Mouse (Mus musculus) neural tube, embryonic 12.5 days (tissue): Measurements from ENCODE around the gene Rai14. TPM values are rescaled to one million over a fixed set of nuclear protein-coding genes. Genes with fewer than 3 reads are reported as not detected.

Experiments
- ATAC-seq: fragments of 200-750 bp; cut with Nextera tagmentation; 2 replicates; pipeline ENCODE4 v1.8.0; 2017; ENCODE audit warnings: low read depth, mild to moderate bottlenecking, moderate TSS enrichment, moderate library complexity; ENCODE audit not compliant: low FRiP score
- H3K27ac ChIP-seq: fragments of 300-500 bp; sonication (generic); 2 replicates; pipeline ENCODE4 v1.5.1; 2016
- H3K27me3 ChIP-seq: fragments of 300-500 bp; sonication (generic); replicated peaks from 2 replicates; pipeline ENCODE4 v1.6.1; 2016; ENCODE audit warnings: mild to moderate bottlenecking
- H3K36me3 ChIP-seq: fragments of 300-500 bp; sonication (generic); 2 replicates; pipeline ENCODE4 v1.6.1; 2016; ENCODE audit warnings: mild to moderate bottlenecking
- H3K4me1 ChIP-seq: fragments of 300-500 bp; sonication (generic); 2 replicates; pipeline ENCODE4 v1.6.1; 2016
- H3K4me2 ChIP-seq: fragments of 300-500 bp; sonication (generic); replicated peaks from 2 replicates; pipeline ENCODE4 v1.6.1; 2016; ENCODE audit warnings: mild to moderate bottlenecking
- H3K4me3 ChIP-seq: fragments of 300-500 bp; sonication (generic); 2 replicates; pipeline ENCODE4 v1.5.1; 2016
- H3K9ac ChIP-seq: fragments of 300-500 bp; sonication (generic); 2 replicates; pipeline ENCODE4 v1.6.1; 2016; ENCODE audit warnings: mild to moderate bottlenecking
- H3K9me3 ChIP-seq: fragments of 300-500 bp; sonication (generic); 2 replicates; pipeline ENCODE4 v1.6.1; 2016; ENCODE audit warnings: mild to moderate bottlenecking
- WGBS: fragments of 180-500 bp; shearing (Covaris S2); methylation state at CpG from one replicate; pipeline ENCODE4 v1.1.7; 2016; 5-methylcytosine and 5-hydroxymethylcytosine counted together
- polyA plus RNA-seq: library from polyadenylated mRNA; unstranded; fragments of >200 nt; fragmentation: Nextera tagmentation; extraction: Ambion mirVana; gene quantifications from 2 replicates; pipeline ENCODE4 v1.2.1, GENCODE M21; 2016

Rai14 gene
- polyA plus RNA-seq, 1 experiment from 2014 or later = 63.3 TPM

- Histone ChIP-seq H3K4me2 (no peak overlapping the region), H3K9me3 (0 out of 2 replicates have a peak, but pooled peaks cover 5% of the 10 kb centered on the region), H3K4me3 (no peak overlapping the region), H3K27me3 (no peaks in the 10 kb centered on the region), H3K9ac (no peak overlapping the region), H3K27ac (no peak overlapping the region; the same call in 1 of the 2 replicates), H3K36me3 (peaks cover 16% of the 10 kb centered on the region), H3K4me1 (no peaks in the 10 kb centered on the region)
- ATAC-seq = no peak
- WGBS = 94% methylated on average over 8 of the region's 8 CpGs
Measured at GRCm38 (mm10) chr15:10621194-10621593, 93.2 kb downstream of the Rai14 start.

DNA sequence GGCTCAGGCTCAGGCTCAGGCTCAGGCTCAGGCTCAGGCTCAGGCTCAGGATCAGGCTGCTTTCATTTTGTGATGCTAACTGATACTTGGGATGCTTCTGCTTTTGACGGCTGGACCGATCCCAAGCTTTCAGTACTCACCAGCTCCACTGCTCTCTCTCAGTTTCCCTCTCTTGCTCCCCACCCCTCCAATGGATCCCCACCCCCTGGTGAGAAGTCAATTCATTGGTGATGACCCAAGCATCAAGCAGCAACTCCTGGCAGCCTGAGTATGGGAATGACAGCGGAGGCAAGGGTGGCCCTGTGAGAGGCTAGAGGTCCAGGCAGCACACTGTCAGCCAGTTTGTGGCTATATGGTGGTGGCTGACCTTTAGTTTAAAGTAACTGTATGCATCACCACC, 94.7 kb downstream of the Rai14 start:
- WGBS = 98% methylated on average over 3 of the region's 3 CpGs

DNA sequence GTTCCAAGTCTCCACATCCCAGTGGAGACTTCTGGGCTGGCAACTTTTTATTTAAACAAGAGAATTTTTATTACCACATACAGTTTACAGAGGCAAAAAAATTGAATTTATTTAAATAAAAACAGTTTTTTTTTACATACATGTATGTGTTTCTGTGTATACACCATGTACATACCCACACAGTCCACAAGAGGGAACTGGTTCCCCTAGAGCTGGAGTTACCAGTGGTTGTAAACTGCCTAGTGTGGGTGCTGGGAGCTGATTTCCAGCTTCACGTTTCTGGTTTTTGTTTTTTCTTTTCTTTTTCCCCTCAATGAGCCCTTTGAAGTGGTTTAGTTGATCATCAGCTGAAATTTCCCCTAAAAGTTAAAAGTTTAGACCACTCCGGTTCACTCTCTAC, 96.1 kb downstream of the Rai14 start:
- no peaks in the 10 kb centered on the region for H3K27me3 ChIP-seq
- WGBS = 95% methylated on average over 2 of the region's 2 CpGs
- ATAC-seq = no peak

More for the DNA sequence above, 94.7 kb downstream of the Rai14 start:
- ATAC-seq = no peak
- Histone ChIP-seq H3K27ac (no peak overlapping the region), H3K36me3 (peaks cover 16% of the 10 kb centered on the region), H3K27me3 (no peaks in the 10 kb centered on the region), H3K9me3 (0 out of 2 replicates have a peak, but pooled peaks cover 5% of the 10 kb centered on the region), H3K9ac (no peak overlapping the region), H3K4me2 (no peak overlapping the region), H3K4me1 (no peaks in the 10 kb centered on the region), H3K4me3 (no peak overlapping the region)

DNA sequence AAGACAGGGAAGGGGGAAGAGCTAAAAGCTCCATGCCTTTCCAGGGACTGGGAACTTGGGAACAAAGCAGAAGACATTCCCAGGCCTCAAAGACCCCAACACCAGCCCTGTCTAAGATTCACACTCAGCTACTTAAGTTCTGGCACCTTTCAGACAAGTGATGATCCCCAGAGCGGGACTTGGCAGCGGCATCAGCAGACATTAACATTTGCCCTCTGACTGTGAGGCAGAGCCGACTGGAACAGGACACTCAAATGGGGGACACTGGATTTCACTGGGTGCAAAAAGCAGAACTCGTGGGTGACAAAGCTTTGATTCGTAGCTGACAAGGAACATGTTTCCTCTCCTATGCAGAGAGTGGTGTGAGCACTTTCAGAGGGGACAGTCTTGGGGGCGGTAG, 98.4 kb downstream of the Rai14 start:
- Histone ChIP-seq H3K36me3 (peaks cover 16% of the 10 kb centered on the region), H3K4me2 (no peak overlapping the region), H3K4me3 (no peak overlapping the region), H3K9ac (no peak overlapping the region), H3K9me3 (0 out of 2 replicates have a peak, but pooled peaks cover 5% of the 10 kb centered on the region), H3K27me3 (no peaks in the 10 kb centered on the region), H3K27ac (no peak overlapping the region), H3K4me1 (peaks cover 8% of the 10 kb centered on the region; the same call in 1 of the 2 replicates)
- WGBS = 83% methylated on average over 6 of the region's 6 CpGs
- ATAC-seq = no peak

More for the DNA sequence above, 96.1 kb downstream of the Rai14 start:
- Histone ChIP-seq H3K9me3 (0 out of 2 replicates have a peak, but pooled peaks cover 5% of the 10 kb centered on the region), H3K4me1 (no peaks in the 10 kb centered on the region), H3K27ac (no peak overlapping the region), H3K36me3 (peaks cover 16% of the 10 kb centered on the region), H3K4me3 (no peak overlapping the region), H3K4me2 (no peak overlapping the region), H3K9ac (no peak overlapping the region)

- Histone ChIP-seq H3K4me2 (no peak overlapping the region), H3K36me3 (peaks cover 10% of the 10 kb centered on the region), H3K9me3 (no peaks in the 10 kb centered on the region), H3K4me3 (no peak overlapping the region), H3K27ac (no peak overlapping the region), H3K27me3 (no peaks in the 10 kb centered on the region), H3K4me1 (peaks cover 9% of the 10 kb centered on the region; the same call in 1 of the 2 replicates), H3K9ac (no peak overlapping the region)
- 37% methylated on average over 9 of the region's 9 CpGs for WGBS
- peak; percentile 71 for ATAC-seq
Measured at GRCm38 (mm10) chr15:10611040-10611439, 103.4 kb downstream of the Rai14 start.

GRCm38 (mm10) chr15:10609107-10609506, 105.3 kb downstream of the Rai14 start:
- Histone ChIP-seq H3K9me3 (peaks cover 4% of the 10 kb centered on the region; the same call in 1 of the 2 replicates), H3K4me3 (no peak overlapping the region), H3K9ac (no peak overlapping the region), H3K4me1 (peaks cover 9% of the 10 kb centered on the region; the same call in 1 of the 2 replicates), H3K27me3 (no peaks in the 10 kb centered on the region), H3K36me3 (peaks cover 29% of the 10 kb centered on the region), H3K4me2 (no peak overlapping the region), H3K27ac (no peak overlapping the region)
- WGBS = 90% methylated on average over 4 of the region's 4 CpGs
- no peak for ATAC-seq

DNA sequence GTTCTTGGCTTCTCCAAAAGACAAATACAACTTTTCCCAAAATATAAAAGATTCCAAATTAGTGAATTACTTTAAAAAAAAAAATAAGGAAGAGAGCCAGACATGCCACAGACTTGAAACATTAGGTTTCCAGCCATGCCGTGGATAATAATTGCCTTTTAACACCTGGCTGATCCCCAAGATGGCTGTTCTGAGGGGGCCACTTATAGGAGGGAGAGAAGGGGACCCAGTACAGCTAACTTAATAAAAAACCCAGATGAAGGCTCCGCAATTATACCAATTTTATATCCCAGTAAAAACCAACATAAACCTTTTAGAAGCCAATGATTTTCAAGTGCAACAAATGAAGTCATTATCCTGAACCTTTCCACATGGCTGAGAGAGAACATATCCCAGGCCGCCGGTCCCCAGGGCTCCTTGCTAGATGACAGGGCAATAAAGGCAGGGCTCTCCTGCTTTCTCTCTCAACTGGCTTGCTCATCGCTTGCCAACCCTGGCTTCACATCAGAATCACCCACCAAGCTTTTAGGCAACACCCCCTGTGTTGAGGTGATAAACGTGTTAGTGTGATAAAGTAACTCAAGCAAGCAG, 105.8 kb downstream of the Rai14 start:
- peaks cover 9% of the 10 kb centered on the region; the same call in 1 of the 2 replicates for H3K4me1 ChIP-seq
- no peak overlapping the region for H3K4me2 ChIP-seq
- H3K9me3 ChIP-seq = peaks cover 8% of the 10 kb centered on the region; the same call in 1 of the 2 replicates
- H3K4me3 ChIP-seq = no peak overlapping the region
- WGBS = 69% methylated on average over 6 of the region's 6 CpGs
- no peaks in the 10 kb centered on the region for H3K27me3 ChIP-seq
- no peak overlapping the region for H3K27ac ChIP-seq
- no peak overlapping the region for H3K9ac ChIP-seq
- ATAC-seq = no peak
- H3K36me3 ChIP-seq = peaks cover 34% of the 10 kb centered on the region

- no peak overlapping the region for H3K27ac ChIP-seq
- H3K27me3 ChIP-seq = no peaks in the 10 kb centered on the region
- 0 out of 2 replicates have a peak, but pooled peaks cover 3% of the 10 kb centered on the region for H3K9me3 ChIP-seq
- peaks cover 7% of the 10 kb centered on the region; the same call in 1 of the 2 replicates for H3K4me1 ChIP-seq
- H3K4me3 ChIP-seq = no peak overlapping the region
- WGBS = 72% methylated on average over 7 of the region's 7 CpGs
- no peak for ATAC-seq
- no peak overlapping the region for H3K9ac ChIP-seq
- H3K4me2 ChIP-seq = no peak overlapping the region
- H3K36me3 ChIP-seq = peaks cover 14% of the 10 kb centered on the region; the same call in 1 of the 2 replicates
Measured at GRCm38 (mm10) chr15:10599413-10599812, 115.0 kb downstream of the Rai14 start.

GRCm38 (mm10) chr15:10598259-10599225, 115.9 kb downstream of the Rai14 start:
- WGBS = 42% methylated on average over 16 of the region's 16 CpGs
- ATAC-seq = no peak

GRCm38 (mm10) chr15:10596871-10597270, 117.6 kb downstream of the Rai14 start:
- H3K27me3 ChIP-seq = no peaks in the 10 kb centered on the region
- H3K9ac ChIP-seq = no peak overlapping the region
- no peak overlapping the region for H3K4me2 ChIP-seq
- no peaks in the 10 kb centered on the region for H3K9me3 ChIP-seq
- H3K36me3 ChIP-seq = peaks cover 18% of the 10 kb centered on the region; the same call in 1 of the 2 replicates
- ATAC-seq = no peak
- peaks cover 7% of the 10 kb centered on the region; the same call in 1 of the 2 replicates for H3K4me1 ChIP-seq
- WGBS = 94% methylated on average over 9 of the region's 9 CpGs
- no peak overlapping the region for H3K4me3 ChIP-seq
- H3K27ac ChIP-seq = no peak overlapping the region

More at GRCm38 (mm10) chr15:10598259-10599225, 115.9 kb downstream of the Rai14 start:
- H3K9ac ChIP-seq = no peak overlapping the region
- H3K4me2 ChIP-seq = no peak overlapping the region
- H3K27me3 ChIP-seq = no peaks in the 10 kb centered on the region
- no peak overlapping the region for H3K27ac ChIP-seq
- peaks cover 11% of the 10 kb centered on the region; the same call in 1 of the 2 replicates for H3K36me3 ChIP-seq
- H3K4me3 ChIP-seq = no peak overlapping the region
- H3K4me1 ChIP-seq = peaks cover 7% of the 10 kb centered on the region; the same call in 1 of the 2 replicates
- H3K9me3 ChIP-seq = no peaks in the 10 kb centered on the region

- Histone ChIP-seq H3K4me3 (no peak overlapping the region), H3K9ac (no peak overlapping the region), H3K27ac (no peak overlapping the region), H3K4me1 (peaks cover 7% of the 10 kb centered on the region; the same call in 1 of the 2 replicates), H3K4me2 (no peak overlapping the region), H3K27me3 (no peaks in the 10 kb centered on the region), H3K9me3 (no peaks in the 10 kb centered on the region), H3K36me3 (peaks cover 18% of the 10 kb centered on the region; the same call in 1 of the 2 replicates)
- ATAC-seq = no peak
- 86% methylated on average over 6 of the region's 6 CpGs for WGBS
Measured at GRCm38 (mm10) chr15:10595408-10595807, 119.0 kb downstream of the Rai14 start.

DNA sequence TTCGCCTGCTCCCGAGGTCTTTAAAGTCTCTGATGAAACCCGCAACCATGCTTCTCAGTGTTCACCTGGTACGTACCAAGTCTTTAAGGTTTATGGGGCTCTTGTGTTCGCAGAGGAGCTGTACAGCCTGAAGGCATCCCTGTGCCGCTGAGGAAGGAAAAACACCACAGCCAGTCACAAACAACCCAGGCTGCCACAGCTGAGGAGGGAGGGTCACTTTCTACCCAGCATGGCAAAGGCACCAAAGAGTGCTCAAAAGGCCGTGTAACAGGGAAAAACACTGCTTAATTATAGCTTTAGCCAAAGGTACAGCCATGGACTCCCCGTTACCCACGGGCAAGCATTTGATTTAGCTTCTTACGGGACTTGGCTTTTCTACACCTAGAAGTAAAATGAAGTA, 119.5 kb downstream of the Rai14 start:
- H3K36me3 ChIP-seq = peaks cover 18% of the 10 kb centered on the region; the same call in 1 of the 2 replicates
- ATAC-seq = no peak
- 89% methylated on average over 10 of the region's 10 CpGs for WGBS
- no peak overlapping the region for H3K27ac ChIP-seq
- H3K27me3 ChIP-seq = no peaks in the 10 kb centered on the region
- no peak overlapping the region for H3K4me3 ChIP-seq
- no peak overlapping the region for H3K9ac ChIP-seq
- H3K4me1 ChIP-seq = peaks cover 7% of the 10 kb centered on the region; the same call in 1 of the 2 replicates
- no peak overlapping the region for H3K4me2 ChIP-seq
- no peaks in the 10 kb centered on the region for H3K9me3 ChIP-seq
